Mouse (Mus musculus): Measurements from ENCODE around the gene Rrp7a.

DNA sequence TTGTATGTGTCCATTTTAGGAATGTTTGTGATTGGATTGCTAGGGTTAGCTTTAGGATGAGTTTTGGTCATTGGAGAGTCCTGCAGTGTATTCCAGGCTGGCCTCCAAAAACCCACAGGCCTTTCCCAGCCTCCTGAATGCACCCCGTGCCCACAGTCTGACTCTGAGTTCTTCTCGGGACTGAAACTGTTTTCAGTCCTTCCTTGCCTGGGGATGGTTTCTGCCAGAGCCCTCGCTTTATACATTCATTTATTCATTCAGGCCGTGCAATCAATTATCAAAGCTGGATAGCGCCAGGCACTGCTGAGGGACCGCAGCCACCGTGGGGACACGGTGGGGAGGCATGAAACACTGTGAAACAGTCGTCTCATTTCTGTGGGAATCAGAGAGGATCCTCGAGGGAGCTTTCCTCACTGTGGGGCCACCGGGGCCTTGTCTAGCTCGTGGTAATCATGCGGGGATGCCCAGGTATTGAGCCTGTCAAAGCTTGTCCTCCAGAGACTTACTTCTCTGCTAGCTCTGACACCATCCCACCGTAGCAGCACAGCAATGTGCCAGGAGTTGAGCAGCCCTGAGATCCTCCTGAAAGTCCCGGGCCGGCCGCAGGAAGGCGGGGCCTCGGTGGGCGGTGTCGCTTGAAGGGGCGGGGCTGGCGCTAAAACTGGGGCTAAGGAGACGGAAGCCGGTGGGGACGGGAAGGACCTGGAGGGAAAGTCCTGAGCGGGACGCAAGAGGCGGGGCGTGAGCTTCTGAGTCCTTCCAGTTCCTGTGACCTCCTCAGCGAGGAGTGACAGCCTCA lies 22.9 kb downstream of the Rrp7a start:
- TF ChIP-seq CTCF (IDR thresholded peaks at IDR 0.05; ENCODE audit: borderline replicate concordance, insufficient read depth, low read length): no peak
- TF ChIP-seq POLR2A (IDR thresholded peaks at IDR 0.05; ENCODE audit: low read depth, low read length): peak; percentile 90

Measured in embryonic fibroblast, embryonic 13.5 days (primary cell).